Mouse (Mus musculus): ENCODE data around the gene Ccr3.
"Not testable (repeated sequence)": the region's sequence is repeated elsewhere in the genome, so short reads cannot be mapped to it uniquely, and the experiment has no call there.

The Ccr3 gene

DNA sequence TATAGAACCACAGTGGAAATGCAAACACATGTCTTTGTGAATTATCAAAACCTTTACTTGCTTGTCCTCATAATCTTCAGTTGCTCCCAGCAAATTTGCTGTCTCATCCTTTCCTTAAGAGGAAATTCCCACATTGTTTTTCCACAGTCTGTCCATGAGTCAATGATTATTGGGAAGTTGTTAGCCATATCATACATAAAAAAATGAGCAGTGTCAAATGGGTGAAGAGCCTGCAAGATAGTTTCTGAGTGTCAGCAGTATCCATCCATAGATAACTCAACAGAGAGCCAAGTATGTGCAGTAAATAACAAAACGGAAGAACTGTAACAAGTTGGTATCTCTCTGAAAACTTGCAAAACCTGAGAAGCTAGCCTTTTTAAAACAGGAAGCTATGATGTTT lies at the start of gene Ccr3:
Ccr3 (plus strand) TSS at position 301 of the 400 bp plus-strand sequence.
- no peak for DNase-seq (ENCODE audit: low read depth, low spot score)

GRCm38 (mm10) chr9:123975630-123976029 lies 46.1 kb upstream of the Ccr3 start:
- no peak for DNase-seq (ENCODE audit: low read depth, low spot score)

GRCm38 (mm10) chr9:123976876-123977663 lies 44.7 kb upstream of the Ccr3 start:
- peak; percentile 6 for DNase-seq (ENCODE audit: low read depth, low spot score)

- DNase-seq (ENCODE audit: low read depth, low spot score), result no peak
Observed at GRCm38 (mm10) chr9:123978308-123978707, 43.5 kb upstream of the Ccr3 start, which contains the start of gene Ccr1l1. Ccr1l1 (minus strand) TSS chr9:123978408.

DNA sequence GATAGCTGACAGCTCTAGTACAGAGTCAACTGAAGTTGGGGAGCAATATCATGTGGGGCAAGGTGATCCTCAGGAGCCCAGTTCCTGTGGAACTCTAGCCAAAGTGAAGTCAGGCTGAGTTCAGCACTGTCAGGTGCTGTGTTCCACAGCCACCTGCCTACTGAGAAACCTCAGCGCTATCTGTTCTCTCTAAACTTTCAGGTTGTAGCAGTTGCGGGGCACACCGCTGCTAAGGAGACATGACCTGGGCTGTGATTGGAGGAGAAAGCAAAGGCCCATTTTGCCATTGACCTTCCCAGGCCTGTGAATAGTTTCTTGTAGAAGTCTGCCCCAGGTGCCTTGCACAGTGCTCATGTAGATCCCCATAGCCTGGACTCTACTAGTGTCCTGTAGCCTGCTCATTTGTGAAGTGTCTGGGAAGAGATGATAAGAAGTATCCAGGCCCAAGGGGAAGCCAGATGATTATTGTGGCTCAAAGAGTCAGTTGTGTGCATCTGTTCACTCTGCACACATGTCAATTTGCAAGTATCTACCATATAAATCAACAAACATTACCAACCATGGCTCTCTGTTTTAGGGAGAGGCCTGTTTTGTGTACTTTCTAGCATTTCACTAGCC lies 40.8 kb upstream of the Ccr3 start:
- not testable (repeated sequence) for DNase-seq (ENCODE audit: low read depth, low spot score)

DNA sequence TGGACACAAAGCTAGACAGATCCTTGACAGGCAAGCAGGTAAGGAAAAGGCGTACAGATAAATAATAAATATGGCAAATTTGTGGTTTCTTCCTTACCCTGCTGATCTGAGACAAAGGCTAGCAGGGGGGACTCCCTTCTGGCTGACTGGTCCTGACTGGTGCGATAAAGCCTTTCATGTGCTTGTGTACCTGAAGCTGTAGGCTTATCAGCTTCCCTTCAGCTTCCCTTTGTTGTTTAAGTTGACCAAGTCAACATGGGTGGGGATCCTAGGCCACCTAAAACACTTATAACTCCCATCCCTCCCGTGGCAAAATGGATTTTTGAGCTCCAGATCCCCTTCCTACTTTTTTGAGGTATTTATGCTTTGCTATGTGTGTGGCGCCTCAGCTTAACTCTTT lies 39.9 kb upstream of the Ccr3 start:
- no peak for DNase-seq (ENCODE audit: low read depth, low spot score)

- DNase-seq (ENCODE audit: low read depth, low spot score), result no peak
Observed at GRCm38 (mm10) chr9:123982720-123983119, 39.1 kb upstream of the Ccr3 start.

- no peak for DNase-seq (ENCODE audit: low read depth, low spot score)
Observed at GRCm38 (mm10) chr9:123984943-123985342, 36.8 kb upstream of the Ccr3 start.

DNA sequence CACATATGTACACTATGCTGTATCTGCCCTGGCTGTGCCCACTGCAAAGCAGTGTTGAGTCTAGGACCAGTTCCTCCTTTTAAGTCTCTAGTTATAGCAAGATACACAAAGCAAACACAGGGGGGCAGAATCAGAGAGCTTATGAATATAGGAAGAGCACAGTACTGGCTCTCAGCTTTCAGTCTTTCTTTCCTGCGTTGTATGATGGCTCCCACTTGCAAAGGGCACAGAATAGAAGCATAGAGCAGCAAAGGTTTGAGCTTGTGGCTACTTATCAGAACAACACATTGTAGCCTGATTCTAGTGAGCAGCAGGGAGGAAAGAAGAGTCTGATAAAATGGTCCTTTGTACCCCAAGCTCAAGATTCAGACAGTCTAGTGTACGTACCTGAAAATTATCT lies 35.6 kb upstream of the Ccr3 start:
- no peak for DNase-seq (ENCODE audit: low read depth, low spot score)

DNA sequence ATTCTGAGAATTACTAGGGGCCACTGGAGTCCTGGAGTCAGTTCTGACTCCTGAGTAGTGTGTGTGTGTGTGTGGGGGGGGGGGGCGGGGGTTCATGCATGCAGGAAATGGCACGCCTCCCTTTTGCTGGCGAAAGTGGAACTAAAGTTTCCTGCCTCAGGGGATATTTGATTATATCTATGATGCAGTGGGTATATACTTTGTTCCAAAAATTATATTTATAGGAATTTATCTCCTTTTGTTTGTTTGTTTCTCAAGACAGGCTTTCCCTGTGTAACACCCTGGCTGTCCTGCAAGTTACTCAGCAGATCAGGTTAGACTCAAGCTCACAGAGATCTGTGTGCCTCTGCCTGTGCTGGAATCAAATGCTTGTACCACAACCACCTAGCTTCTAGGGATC lies 32.1 kb upstream of the Ccr3 start:
- no peak for DNase-seq (ENCODE audit: low read depth, low spot score)

DNA sequence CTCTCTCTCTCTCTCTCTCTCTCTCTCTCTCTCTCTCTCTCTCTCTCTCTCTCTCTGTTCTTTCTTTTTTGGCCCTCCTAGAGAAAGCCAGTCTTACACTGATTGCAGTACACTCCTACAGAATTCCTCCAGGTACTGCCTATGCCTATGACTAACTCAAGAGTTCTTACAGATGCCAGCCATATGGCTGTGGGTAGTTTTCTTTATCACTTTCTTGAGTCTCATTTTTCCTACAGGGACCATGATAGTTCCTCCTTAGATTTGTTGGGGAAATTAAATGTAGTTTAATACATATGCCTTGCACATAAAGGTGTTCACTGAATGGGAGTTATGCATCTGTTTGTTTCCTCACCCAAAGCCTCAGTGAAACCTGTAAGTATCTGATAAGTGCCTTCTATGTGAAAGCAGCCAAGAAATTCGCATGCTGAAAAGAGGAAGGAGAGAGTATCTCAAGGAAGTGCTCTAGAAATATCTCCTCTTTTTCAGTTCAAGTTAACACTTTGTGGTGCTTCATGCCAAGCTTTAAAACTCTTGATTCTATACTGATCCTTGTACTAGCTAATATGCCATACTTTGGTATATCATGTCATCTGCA lies 30.4 kb upstream of the Ccr3 start:
- no peak for DNase-seq (ENCODE audit: low read depth, low spot score)

GRCm38 (mm10) chr9:123997719-123998118 lies 24.1 kb upstream of the Ccr3 start:
- DNase-seq (ENCODE audit: low read depth, low spot score), result no peak

DNA sequence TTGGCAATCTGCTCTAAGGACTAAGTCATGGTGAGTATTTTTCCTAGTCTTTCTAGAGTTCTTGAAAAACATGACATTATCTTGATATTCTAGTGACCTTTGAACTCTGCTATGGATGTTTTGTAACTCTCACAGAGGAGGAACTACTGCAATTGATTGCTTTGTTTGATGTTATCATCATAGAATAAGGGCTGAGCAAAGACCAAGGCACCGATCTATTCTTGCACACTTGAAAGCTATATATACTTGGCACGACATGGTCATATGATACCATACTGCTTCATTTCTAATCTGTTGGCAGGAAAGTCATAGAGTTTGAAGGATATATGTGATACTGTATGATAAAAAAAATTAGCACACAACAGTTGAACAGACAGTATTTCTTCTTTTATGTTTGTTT lies 22.0 kb upstream of the Ccr3 start:
- no peak for DNase-seq (ENCODE audit: low read depth, low spot score)

DNA sequence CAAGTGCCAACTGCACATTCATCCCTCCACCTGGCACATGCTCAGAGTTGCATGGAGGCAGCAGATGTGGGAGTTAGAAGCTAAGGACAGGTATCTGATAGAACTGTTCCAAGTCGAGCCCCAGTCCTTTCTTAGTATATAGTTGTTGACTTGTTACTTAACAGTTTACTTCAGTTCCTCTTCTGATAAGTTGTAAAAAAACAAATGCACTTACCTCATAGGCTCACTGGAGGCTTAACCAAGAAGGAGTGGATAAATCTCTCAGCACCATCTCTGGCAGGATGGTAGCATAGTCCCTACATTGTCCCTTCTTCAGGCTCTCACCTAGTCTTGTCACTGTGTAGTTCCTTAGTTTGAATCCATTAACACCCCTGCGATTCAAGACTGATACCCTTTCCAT lies 9.1 kb upstream of the Ccr3 start:
- DNase-seq (ENCODE audit: low read depth, low spot score), result no peak

GRCm38 (mm10) chr9:124013270-124013669 lies 8.5 kb upstream of the Ccr3 start:
- DNase-seq (ENCODE audit: low read depth, low spot score), result no peak

GRCm38 (mm10) chr9:124014985-124015652 lies 6.7 kb upstream of the Ccr3 start:
- DNase-seq (ENCODE audit: low read depth, low spot score), result no peak

- DNase-seq (ENCODE audit: low read depth, low spot score), result no peak
Observed at GRCm38 (mm10) chr9:124016048-124016447, 5.7 kb upstream of the Ccr3 start.

DNA sequence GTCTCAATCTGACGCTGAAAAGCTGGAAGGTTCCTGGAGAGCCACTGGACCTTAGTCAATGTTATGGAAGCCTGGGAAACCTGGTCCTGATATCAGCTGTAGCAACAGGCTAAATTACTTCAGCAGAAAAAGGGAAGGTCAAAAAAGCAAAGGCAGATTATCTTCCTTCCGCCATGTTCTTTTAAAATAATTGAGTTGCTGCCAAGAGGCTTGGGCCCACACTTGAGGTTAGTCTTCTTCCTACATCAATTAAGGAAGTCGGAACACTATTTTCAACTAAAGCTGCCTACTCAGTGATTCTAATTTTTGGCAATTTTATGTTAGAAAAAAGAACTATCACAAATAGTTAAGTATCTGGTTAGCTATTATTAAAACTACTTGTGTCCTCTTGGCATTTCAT lies 1.9 kb upstream of the Ccr3 start:
- no peak for DNase-seq (ENCODE audit: low read depth, low spot score)

DNA sequence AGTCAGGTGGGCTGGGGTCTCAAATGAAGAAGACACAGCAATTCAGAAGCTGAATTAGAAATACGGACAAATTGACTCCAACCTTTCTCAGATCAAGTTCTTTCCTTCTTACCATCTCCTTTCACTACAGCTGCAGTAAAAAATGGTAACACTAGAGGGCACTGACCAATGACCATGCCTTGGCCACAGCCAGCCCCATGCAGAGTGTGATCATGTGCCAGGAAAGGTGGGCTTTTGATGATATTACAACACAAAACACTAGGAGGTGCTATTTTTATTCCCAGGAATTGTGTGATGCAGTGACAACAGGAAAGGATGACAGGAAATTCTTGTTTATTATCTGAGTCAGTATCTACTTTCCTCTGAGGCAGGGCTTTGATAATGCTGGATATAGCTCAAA lies 11.6 kb downstream of the Ccr3 start:
- DNase-seq (ENCODE audit: low read depth, low spot score), result peak; percentile 65

GRCm38 (mm10) chr9:124037707-124038106 lies 15.9 kb downstream of the Ccr3 start:
- peak; percentile 2 for DNase-seq (ENCODE audit: low read depth, low spot score)

- DNase-seq (ENCODE audit: low read depth, low spot score), result no peak
Observed at GRCm38 (mm10) chr9:124038158-124038582, 16.4 kb downstream of the Ccr3 start.

GRCm38 (mm10) chr9:124038949-124039348 lies 17.2 kb downstream of the Ccr3 start:
- DNase-seq (ENCODE audit: low read depth, low spot score), result no peak
